31 mouse cellular contexts compared by ENCODE assay signal in the genomic region with DNA sequence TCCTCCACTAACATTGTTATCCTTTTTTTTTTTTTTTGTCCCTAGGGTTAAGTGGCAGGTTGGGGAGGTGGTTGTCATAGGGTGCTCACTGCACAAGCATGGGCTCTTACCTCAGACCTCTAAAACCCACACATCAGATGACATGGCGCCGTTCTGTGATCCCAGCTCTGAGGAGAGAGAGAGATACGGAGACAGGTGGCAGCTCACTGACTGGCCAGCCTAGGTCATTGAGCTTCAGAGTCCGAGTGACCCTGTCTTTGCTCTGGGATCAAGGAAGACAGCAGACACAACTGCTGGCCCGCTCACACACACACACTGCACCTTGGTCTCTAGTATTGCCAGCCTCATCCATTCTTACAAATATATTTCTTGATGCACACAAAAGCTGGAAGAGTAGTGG.
"Had no signal": no experiment of that assay in that cellular context is flagged by ENCODE, and none has a peak within 500 bp of the region (broad histone marks: within the 10 kb centered on the region; RNA-seq: fewer than 3 reads in every experiment).

No protein-coding gene starts in this region.

- H3K27me3 ChIP-seq: limb, embryonic 12.5 days; limb, embryonic 13.5 days; limb, embryonic 15.5 days; liver, embryonic 12.5 days; liver, embryonic 13.5 days; liver, embryonic 15.5 days; lung, embryonic 15.5 days; megakaryocyte, embryonic 14.5 days; midbrain, embryonic 12.5 days; midbrain, embryonic 13.5 days; midbrain, embryonic 15.5 days; neural tube, embryonic 12.5 days had no signal

- H3K27ac ChIP-seq: left cerebral cortex, adult 2 months; limb, embryonic 12.5 days; limb, embryonic 13.5 days; limb, embryonic 15.5 days; liver, embryonic 12.5 days; liver, embryonic 13.5 days; liver, embryonic 14.5 days; liver, embryonic 15.5 days; lung, embryonic 15.5 days; macrophage; midbrain, embryonic 10.5 days; midbrain, embryonic 12.5 days; midbrain, embryonic 13.5 days; midbrain, embryonic 15.5 days; neural tube, embryonic 12.5 days had no signal

- ATAC-seq: liver, embryonic 12.5 days; liver, postnatal 0 days; lung, postnatal 0 days; midbrain, embryonic 13.5 days; midbrain, embryonic 15.5 days; midbrain, embryonic 16.5 days had no signal

- DNase-seq: left cerebral cortex, postnatal 4 days; liver; liver, embryonic 13.5 days; liver, postnatal 0 days; lung, adult 18-20 months; lung, adult 2 months; lung, embryonic 14.5 days; lung, postnatal 10 days; lung, postnatal 14 days; lung, postnatal 36 days; lung, postnatal 4 days; midbrain, embryonic 14.5 days had no signal

- H3K9me3 ChIP-seq: limb, embryonic 12.5 days; limb, embryonic 13.5 days; limb, embryonic 15.5 days; liver, embryonic 13.5 days; liver, embryonic 15.5 days; lung, embryonic 15.5 days; midbrain, embryonic 10.5 days; midbrain, embryonic 12.5 days; midbrain, embryonic 13.5 days; midbrain, embryonic 15.5 days; neural tube, embryonic 12.5 days had no signal

- H3K4me3 ChIP-seq: left cerebral cortex, adult 2 months; limb, embryonic 12.5 days; limb, embryonic 13.5 days; limb, embryonic 15.5 days; liver, embryonic 12.5 days; liver, embryonic 13.5 days; liver, embryonic 15.5 days; lung, embryonic 15.5 days; megakaryocyte, embryonic 14.5 days; midbrain, embryonic 10.5 days; midbrain, embryonic 12.5 days; midbrain, embryonic 13.5 days; midbrain, embryonic 15.5 days; neural tube, embryonic 12.5 days had no signal

- H3K4me1 ChIP-seq: limb, embryonic 12.5 days; limb, embryonic 13.5 days; limb, embryonic 15.5 days; liver, embryonic 12.5 days; liver, embryonic 13.5 days; liver, embryonic 15.5 days; lung, embryonic 15.5 days; midbrain, embryonic 10.5 days; midbrain, embryonic 12.5 days; midbrain, embryonic 13.5 days; midbrain, embryonic 15.5 days; neural tube, embryonic 12.5 days had no signal

- H3K4me2 ChIP-seq: limb, embryonic 12.5 days; limb, embryonic 13.5 days; limb, embryonic 15.5 days; liver, embryonic 11.5 days; liver, embryonic 12.5 days; liver, embryonic 13.5 days; liver, embryonic 15.5 days; lung, embryonic 14.5 days; lung, embryonic 15.5 days; midbrain, embryonic 11.5 days; midbrain, embryonic 12.5 days; midbrain, embryonic 13.5 days; midbrain, embryonic 15.5 days; neural tube, embryonic 12.5 days had no signal

- H3K9ac ChIP-seq: limb, embryonic 12.5 days; limb, embryonic 13.5 days; limb, embryonic 15.5 days; liver, embryonic 12.5 days; liver, embryonic 13.5 days; liver, embryonic 14.5 days; liver, embryonic 15.5 days; liver, postnatal 0 days; lung, embryonic 14.5 days; lung, embryonic 15.5 days; midbrain, embryonic 12.5 days; midbrain, embryonic 13.5 days; midbrain, embryonic 15.5 days; neural tube, embryonic 12.5 days had no signal
